Mouse (Mus musculus) testis, adult 2 months (tissue): ENCODE data around the gene Rpl36a. TPM values are rescaled to one million over a fixed set of nuclear protein-coding genes. Genes with fewer than 3 reads are reported as not detected.

Experiments used
- H3K27ac ChIP-seq: fragments of 200-500 bp; 2 replicates; pipeline ENCODE4 v1.5.1; 2012; ENCODE audit warnings: low read depth, low read length; ENCODE audit not compliant: control insufficient read depth, insufficient read depth
- H3K27me3 ChIP-seq: fragments of 200-500 bp; 2 replicates; pipeline ENCODE4 v1.6.1; 2012; ENCODE audit warnings: mild to moderate bottlenecking, low read length, moderate library complexity; ENCODE audit not compliant: control insufficient read depth, insufficient read depth
- H3K36me3 ChIP-seq: fragments of 200-500 bp; 2 replicates; pipeline ENCODE4 v1.6.1; 2012; ENCODE audit warnings: mild to moderate bottlenecking, low read length; ENCODE audit not compliant: control insufficient read depth, insufficient read depth
- H3K4me1 ChIP-seq: fragments of 200-500 bp; 2 replicates; pipeline ENCODE4 v1.6.1; 2012; ENCODE audit warnings: low read length; ENCODE audit not compliant: control insufficient read depth, insufficient read depth
- H3K4me3 ChIP-seq: fragments of 200-500 bp; 2 replicates; pipeline ENCODE4 v1.5.1; 2012; ENCODE audit warnings: low read depth, mild to moderate bottlenecking, low read length, moderate library complexity, mixed read lengths; ENCODE audit not compliant: control insufficient read depth
- CTCF ChIP-seq: fragments of 200-500 bp; IDR thresholded peaks from 2 replicates; pipeline ENCODE4 v1.5.1; 2012; ENCODE audit warnings: low read depth, mild to moderate bottlenecking, inconsistent platforms, low read length, moderate library complexity; ENCODE audit not compliant: control insufficient read depth, insufficient read depth, insufficient replicate concordance
- POLR2A ChIP-seq: fragments of 200-500 bp; IDR thresholded peaks from 2 replicates; pipeline ENCODE4 v1.6.1; 2012; ENCODE audit warnings: low read depth, mild to moderate bottlenecking, inconsistent platforms, low read length, moderate library complexity; ENCODE audit not compliant: control insufficient read depth
- polyA plus RNA-seq: library from polyadenylated mRNA; depleted of rRNA; stranded (reverse); fragments of >200 nt; gene quantifications from 2 replicates; pipeline ENCODE4 v1.2.3, GENCODE M21; 2012

The Rpl36a gene
- polyA plus RNA-seq, 1 experiment: 22.6 TPM

DNA sequence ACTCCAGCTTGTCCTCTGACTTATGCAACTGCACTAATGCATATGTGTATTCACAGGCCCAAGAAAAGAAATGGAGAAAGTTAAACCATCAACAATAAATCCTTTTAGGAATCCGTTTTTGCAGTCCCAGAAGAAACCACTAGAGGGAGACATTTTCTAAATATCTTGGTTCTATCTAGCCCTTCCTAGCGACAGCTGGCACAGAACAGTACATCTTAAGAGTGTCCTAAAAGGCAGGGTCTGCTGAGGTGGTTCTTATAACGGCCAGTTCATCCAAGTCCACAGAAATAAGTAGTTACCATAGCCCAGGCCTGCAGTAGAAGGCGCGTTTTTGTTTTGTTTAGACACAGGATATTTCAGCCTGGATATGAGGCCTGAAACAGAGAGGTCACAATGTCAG is 34.6 kb upstream of the Rpl36a start:
- no peaks in the 10 kb centered on the region for H3K4me1 ChIP-seq
- H3K36me3 ChIP-seq: no peaks in the 10 kb centered on the region
- H3K27me3 ChIP-seq: no peaks in the 10 kb centered on the region
- no peak overlapping the region for H3K27ac ChIP-seq
- no peak overlapping the region for H3K4me3 ChIP-seq
- TF ChIP-seq CTCF (no peak), POLR2A (no peak)

DNA sequence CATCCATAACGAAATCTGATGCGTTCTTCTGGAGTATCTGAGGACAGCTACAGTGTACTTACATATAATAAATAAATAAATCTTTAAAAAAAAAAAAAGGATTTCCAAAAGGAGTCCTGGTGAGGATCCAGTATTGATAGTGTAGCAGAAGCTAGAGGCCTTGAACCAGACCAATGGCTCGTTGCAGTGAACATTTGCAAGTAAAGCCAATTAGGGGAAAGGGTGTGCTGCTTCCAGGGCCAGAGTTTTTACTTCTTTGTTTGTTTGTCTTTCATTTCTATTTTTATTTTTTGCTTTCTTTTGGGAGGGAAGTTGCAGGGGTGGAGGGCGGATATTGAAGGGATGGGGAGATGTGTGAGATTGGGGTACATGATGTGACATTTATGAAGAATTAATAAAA is 32.1 kb upstream of the Rpl36a start:
- Histone ChIP-seq H3K27me3 (no peaks in the 10 kb centered on the region), H3K4me3 (no peak overlapping the region), H3K36me3 (no peaks in the 10 kb centered on the region), H3K27ac (no peak overlapping the region), H3K4me1 (no peaks in the 10 kb centered on the region)
- no peak for TF ChIP-seq POLR2A
- no peak for TF ChIP-seq CTCF

DNA sequence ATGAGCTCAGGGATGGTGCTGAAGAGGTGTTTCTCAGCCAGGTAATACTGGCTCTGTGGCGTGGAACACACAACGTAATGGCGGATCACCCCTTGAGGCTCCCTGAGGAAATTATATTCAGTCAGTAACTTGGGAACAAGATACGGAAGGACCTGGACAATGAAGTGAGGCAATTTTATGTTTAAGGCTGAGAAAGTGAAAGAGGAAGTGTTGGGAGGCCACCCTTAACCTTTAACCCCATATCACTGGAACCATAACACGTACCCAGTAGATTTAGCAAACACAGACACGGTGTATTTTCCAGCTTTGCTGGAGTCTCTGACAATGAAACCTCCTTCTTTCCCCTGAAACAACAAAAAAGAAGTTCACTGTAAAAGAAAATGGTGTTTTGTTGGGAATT is 31.0 kb upstream of the Rpl36a start:
- no peaks in the 10 kb centered on the region for H3K27me3 ChIP-seq
- H3K36me3 ChIP-seq: no peaks in the 10 kb centered on the region
- no peak overlapping the region for H3K27ac ChIP-seq
- TF ChIP-seq POLR2A (no peak), CTCF (no peak)
- no peaks in the 10 kb centered on the region for H3K4me1 ChIP-seq
- no peak overlapping the region for H3K4me3 ChIP-seq

DNA sequence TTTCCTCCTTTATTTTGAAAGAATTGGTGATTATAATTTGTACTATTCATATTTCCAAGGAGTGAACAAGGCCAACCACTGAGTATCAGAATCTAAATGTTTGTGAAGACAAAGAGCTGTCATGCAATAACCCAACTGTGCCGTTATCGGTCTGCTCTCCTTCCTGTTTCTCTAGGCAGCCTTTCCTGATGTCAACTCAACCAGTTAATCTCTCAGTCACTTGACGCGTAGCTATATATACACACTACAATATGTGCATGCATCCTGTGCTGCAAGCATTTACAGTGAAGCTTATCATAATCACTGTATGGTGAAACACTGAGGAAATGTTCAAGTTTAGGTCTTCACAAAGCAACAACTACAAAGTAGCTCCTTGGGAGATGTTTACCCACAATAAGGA is 21.1 kb upstream of the Rpl36a start:
- no peak for TF ChIP-seq CTCF
- TF ChIP-seq POLR2A: no peak
- H3K27ac ChIP-seq: no peak overlapping the region
- H3K4me3 ChIP-seq: no peak overlapping the region
- no peaks in the 10 kb centered on the region for H3K36me3 ChIP-seq
- H3K4me1 ChIP-seq: no peaks in the 10 kb centered on the region
- H3K27me3 ChIP-seq: no peaks in the 10 kb centered on the region

DNA sequence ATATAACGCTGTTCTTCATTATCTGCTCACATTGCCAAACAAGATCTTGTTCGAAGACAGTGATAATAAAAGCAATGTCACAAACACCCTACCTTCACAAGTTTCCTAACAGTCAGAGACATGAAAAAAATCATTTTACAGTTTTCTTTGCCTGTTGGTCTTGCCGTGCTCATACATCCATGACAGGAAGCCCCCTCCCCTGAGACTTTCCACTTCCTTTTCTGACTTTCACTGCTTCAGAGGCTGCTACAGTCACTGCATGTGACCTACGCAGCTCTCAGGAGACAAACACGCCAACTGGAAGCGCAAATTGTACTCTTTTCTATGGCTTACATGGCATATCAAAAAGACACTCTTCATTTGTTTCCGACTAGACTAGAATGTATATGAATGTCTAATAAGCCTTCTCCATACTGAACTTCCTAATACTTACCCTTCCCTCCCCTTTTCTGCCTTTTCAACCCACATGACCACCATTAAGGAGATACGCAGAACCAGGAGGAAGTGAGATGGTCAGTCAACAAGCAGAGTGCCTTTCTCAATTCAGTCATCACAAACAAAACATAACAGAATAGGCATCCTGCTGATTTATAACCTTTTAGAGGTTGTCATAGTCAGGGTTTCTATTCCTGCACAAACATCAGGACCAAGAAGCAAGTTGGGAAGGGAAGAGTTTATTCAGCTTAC is 18.8 kb upstream of the Rpl36a start:
- Histone ChIP-seq H3K27ac (no peak overlapping the region), H3K4me3 (no peak overlapping the region), H3K4me1 (no peaks in the 10 kb centered on the region), H3K27me3 (no peaks in the 10 kb centered on the region), H3K36me3 (no peaks in the 10 kb centered on the region)
- TF ChIP-seq POLR2A (no peak), CTCF (no peak)

DNA sequence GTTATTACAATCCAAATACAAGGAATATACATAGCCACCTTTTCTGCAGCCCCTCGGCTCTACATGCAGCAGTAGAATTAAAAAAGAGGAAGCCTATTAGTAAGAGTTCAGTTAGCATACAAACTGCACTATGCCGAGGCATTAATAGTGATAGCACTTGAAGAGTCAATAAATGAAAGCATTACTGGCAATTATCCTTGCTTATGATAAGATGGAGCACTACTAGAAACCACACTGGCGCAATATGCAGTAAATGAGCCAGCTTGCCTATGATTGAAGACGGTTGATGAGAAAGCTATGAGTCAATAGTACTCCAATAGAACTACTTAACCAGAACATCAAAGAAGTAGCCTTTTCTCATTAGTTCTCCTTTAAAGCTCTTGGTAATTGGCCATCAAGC is 7.6 kb upstream of the Rpl36a start:
- no peak for TF ChIP-seq POLR2A
- no peak for TF ChIP-seq CTCF
- H3K4me1 ChIP-seq: peaks cover 2% of the 10 kb centered on the region

DNA sequence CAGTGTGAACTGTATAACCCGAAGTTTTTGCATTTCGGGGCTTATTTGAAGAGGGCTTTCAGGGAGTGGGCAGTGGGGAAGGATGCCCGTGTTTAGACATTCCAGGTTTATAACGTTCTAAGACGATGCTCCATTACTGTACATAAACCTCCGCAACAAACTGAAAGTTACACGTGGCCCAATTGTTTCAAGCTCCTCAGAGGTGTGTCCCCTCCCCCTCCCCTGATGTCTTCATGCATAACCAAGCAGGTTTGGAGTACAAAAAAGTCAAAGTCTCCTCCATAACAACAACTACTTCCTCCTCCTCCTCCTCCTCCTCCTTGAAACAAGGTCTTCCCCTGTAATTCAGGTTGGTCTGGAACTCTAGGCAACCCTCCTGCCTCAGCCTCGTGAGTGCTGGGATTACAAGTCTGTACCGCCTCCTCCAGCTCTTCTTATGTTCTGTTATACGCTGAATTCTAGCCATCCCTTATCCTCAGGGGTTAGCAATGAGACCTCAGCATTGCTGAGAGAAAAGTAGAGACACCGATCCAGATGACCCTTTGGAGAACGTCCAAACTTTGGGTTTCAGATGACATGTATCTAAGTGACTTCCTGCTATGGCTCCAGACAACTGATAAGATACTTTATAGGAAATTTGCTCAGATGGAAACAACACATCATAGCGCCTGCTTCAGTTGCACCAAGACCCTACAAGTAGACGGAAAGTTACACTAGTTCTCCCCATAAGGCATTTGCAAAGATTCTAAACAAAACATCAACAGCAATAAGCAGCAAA is 4.7 kb upstream of the Rpl36a start:
- Histone ChIP-seq H3K27me3 (no peaks in the 10 kb centered on the region), H3K27ac (no peak overlapping the region), H3K4me1 (peaks cover 5% of the 10 kb centered on the region), H3K36me3 (no peaks in the 10 kb centered on the region), H3K4me3 (no peak overlapping the region)
- TF ChIP-seq POLR2A: no peak
- no peak for TF ChIP-seq CTCF

More for the DNA sequence above, 7.6 kb upstream of the Rpl36a start:
- Histone ChIP-seq H3K27me3 (no peaks in the 10 kb centered on the region), H3K36me3 (no peaks in the 10 kb centered on the region), H3K4me3 (no peak overlapping the region), H3K27ac (no peak overlapping the region)
